Mouse (Mus musculus) testis, adult 2 months (tissue): Measurements from ENCODE around the gene Taf3. TPM values are rescaled to one million over a fixed set of nuclear protein-coding genes. Genes with fewer than 3 reads are reported as not detected.

Experiments
- H3K27ac ChIP-seq: fragments of 200-500 bp; 2 replicates; pipeline ENCODE4 v1.5.1; 2012; ENCODE audit warnings: low read depth, low read length; ENCODE audit not compliant: control insufficient read depth, insufficient read depth
- H3K27me3 ChIP-seq: fragments of 200-500 bp; 2 replicates; pipeline ENCODE4 v1.6.1; 2012; ENCODE audit warnings: mild to moderate bottlenecking, low read length, moderate library complexity; ENCODE audit not compliant: control insufficient read depth, insufficient read depth
- H3K36me3 ChIP-seq: fragments of 200-500 bp; 2 replicates; pipeline ENCODE4 v1.6.1; 2012; ENCODE audit warnings: mild to moderate bottlenecking, low read length; ENCODE audit not compliant: control insufficient read depth, insufficient read depth
- H3K4me1 ChIP-seq: fragments of 200-500 bp; 2 replicates; pipeline ENCODE4 v1.6.1; 2012; ENCODE audit warnings: low read length; ENCODE audit not compliant: control insufficient read depth, insufficient read depth
- H3K4me3 ChIP-seq: fragments of 200-500 bp; 2 replicates; pipeline ENCODE4 v1.5.1; 2012; ENCODE audit warnings: low read depth, mild to moderate bottlenecking, low read length, moderate library complexity, mixed read lengths; ENCODE audit not compliant: control insufficient read depth
- CTCF ChIP-seq: fragments of 200-500 bp; IDR thresholded peaks from 2 replicates; pipeline ENCODE4 v1.5.1; 2012; ENCODE audit warnings: low read depth, mild to moderate bottlenecking, inconsistent platforms, low read length, moderate library complexity; ENCODE audit not compliant: control insufficient read depth, insufficient read depth, insufficient replicate concordance
- POLR2A ChIP-seq: fragments of 200-500 bp; IDR thresholded peaks from 2 replicates; pipeline ENCODE4 v1.6.1; 2012; ENCODE audit warnings: low read depth, mild to moderate bottlenecking, inconsistent platforms, low read length, moderate library complexity; ENCODE audit not compliant: control insufficient read depth
- polyA plus RNA-seq: library from polyadenylated mRNA; depleted of rRNA; stranded (reverse); fragments of >200 nt; gene quantifications from 2 replicates; pipeline ENCODE4 v1.2.3, GENCODE M21; 2012

Gene Taf3
- polyA plus RNA-seq, 1 experiment = 9.1 TPM

DNA sequence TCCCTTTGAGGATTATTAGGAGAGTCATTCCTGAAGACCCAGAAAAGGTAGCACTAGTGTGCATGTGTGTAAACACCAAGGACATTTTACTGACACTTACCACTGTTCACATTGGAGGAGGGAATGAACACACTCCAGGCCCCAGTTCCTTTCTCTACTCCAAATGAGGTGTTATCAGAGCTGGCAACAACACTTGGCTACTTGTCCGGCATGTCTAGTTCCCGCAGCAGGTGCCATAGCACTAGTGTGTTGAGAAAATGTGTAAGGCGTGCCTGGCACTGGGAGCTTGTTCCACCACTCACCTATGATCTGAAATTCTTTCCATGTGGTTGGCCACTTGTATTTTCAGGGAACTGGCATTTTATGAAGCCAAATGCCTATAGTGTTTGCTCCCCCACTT, 77.8 kb downstream of the Taf3 start:
- TF ChIP-seq CTCF (no peak), POLR2A (no peak)
- no peaks in the 10 kb centered on the region for H3K27me3 ChIP-seq
- no peaks in the 10 kb centered on the region for H3K4me1 ChIP-seq
- H3K4me3 ChIP-seq = no peak overlapping the region
- no peak overlapping the region for H3K27ac ChIP-seq
- H3K36me3 ChIP-seq = no peaks in the 10 kb centered on the region

- no peak overlapping the region for H3K27ac ChIP-seq
- H3K4me1 ChIP-seq = no peaks in the 10 kb centered on the region
- no peaks in the 10 kb centered on the region for H3K36me3 ChIP-seq
- no peak overlapping the region for H3K4me3 ChIP-seq
- TF ChIP-seq CTCF (no peak), POLR2A (no peak)
- H3K27me3 ChIP-seq = no peaks in the 10 kb centered on the region
Observed at GRCm38 (mm10) chr2:9970178-9970577, 78.2 kb downstream of the Taf3 start.

DNA sequence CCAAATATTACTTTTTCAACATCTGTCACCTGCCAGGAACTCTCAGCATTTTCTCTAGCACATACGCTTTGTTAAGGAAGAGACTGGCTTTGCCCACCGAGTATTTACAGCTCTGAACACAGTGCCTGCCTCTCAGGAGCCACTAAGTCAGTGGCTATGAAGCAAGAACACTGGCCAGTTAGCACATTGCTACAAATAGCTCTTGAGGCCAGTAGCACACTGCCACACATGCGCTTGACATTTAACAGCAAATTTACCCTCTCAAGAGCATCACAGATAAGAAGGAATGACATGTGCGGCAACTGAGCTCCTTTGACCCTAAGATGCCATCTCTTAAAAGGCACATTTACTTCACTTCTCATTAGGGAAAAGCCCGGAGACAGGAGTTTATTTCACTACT, 78.7 kb downstream of the Taf3 start:
- H3K4me1 ChIP-seq = no peaks in the 10 kb centered on the region
- TF ChIP-seq CTCF (no peak), POLR2A (no peak)

GRCm38 (mm10) chr2:9966634-9967033, 81.8 kb downstream of the Taf3 start:
- Histone ChIP-seq H3K4me3 (no peak overlapping the region), H3K4me1 (no peaks in the 10 kb centered on the region), H3K36me3 (no peaks in the 10 kb centered on the region), H3K27ac (no peak overlapping the region), H3K27me3 (no peaks in the 10 kb centered on the region)
- TF ChIP-seq POLR2A = no peak
- TF ChIP-seq CTCF = no peak

More for the DNA sequence above, 78.7 kb downstream of the Taf3 start:
- Histone ChIP-seq H3K27me3 (no peaks in the 10 kb centered on the region), H3K27ac (no peak overlapping the region), H3K4me3 (no peak overlapping the region), H3K36me3 (no peaks in the 10 kb centered on the region)

DNA sequence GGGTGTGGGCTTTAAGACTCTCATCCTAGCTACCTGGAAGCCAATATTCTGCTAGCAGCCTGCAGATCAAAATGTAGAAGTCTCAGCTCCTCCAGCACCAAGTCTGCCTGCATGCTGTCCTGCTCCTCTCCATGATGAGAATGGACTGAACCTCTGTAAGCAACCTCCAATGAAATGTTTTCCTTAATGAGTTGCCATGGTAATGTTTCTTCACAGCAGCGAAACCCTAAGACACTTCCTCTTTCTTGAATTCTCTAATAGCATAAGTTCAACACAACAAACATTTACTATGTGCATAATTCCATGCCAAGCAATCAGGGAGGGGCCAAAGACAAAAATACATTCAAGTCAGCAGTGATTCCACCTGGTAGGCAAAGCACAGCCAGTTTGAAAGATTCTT, 82.8 kb downstream of the Taf3 start:
- TF ChIP-seq CTCF = no peak
- no peak for TF ChIP-seq POLR2A
- Histone ChIP-seq H3K4me1 (no peaks in the 10 kb centered on the region), H3K27me3 (no peaks in the 10 kb centered on the region), H3K36me3 (no peaks in the 10 kb centered on the region), H3K27ac (no peak overlapping the region), H3K4me3 (no peak overlapping the region)

GRCm38 (mm10) chr2:9962871-9963270, 85.5 kb downstream of the Taf3 start:
- Histone ChIP-seq H3K4me1 (no peaks in the 10 kb centered on the region), H3K36me3 (no peaks in the 10 kb centered on the region), H3K4me3 (no peak overlapping the region), H3K27ac (no peak overlapping the region), H3K27me3 (no peaks in the 10 kb centered on the region)
- TF ChIP-seq CTCF (no peak), POLR2A (no peak)

DNA sequence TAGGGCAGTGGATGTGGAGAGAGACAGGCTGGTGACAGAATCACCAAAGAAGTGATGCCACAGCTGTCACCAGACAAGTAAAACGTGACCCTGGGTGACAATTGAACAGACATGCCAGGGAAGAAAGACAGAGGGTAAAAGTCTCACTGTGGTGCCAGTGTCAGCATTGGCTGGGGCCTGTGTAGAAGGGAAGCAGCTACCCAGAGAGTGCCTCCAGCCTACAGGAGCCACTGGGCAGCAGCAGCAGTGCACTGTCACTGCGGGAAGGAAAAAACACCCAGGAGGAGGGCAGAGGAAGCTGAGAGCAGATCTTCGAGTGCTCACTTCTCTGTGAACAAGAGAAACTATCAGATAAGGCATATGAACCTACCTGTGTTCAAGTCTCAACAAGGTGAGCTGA, 86.7 kb downstream of the Taf3 start:
- Histone ChIP-seq H3K4me3 (no peak overlapping the region), H3K36me3 (no peaks in the 10 kb centered on the region), H3K27me3 (no peaks in the 10 kb centered on the region), H3K27ac (no peak overlapping the region), H3K4me1 (no peaks in the 10 kb centered on the region)
- TF ChIP-seq POLR2A (no peak), CTCF (no peak)

DNA sequence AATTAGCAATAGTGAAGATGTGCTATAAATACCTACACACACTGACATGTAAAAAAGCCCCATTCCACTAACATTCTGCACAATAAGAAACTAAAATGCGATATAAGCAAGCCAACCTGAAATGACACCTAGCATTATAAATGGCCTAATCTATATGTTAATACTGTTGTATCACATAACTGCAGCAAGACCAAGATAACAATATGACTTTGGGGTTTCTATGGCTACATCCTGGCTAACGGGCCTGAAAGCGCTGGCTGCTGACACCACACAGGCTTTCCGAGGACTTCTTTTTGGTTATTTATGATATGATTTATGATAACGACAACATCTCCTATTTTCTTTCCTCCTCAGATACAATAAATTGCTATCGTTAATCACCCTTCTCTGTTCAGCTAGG, 90.4 kb downstream of the Taf3 start:
- Histone ChIP-seq H3K4me1 (no peaks in the 10 kb centered on the region), H3K27me3 (no peaks in the 10 kb centered on the region), H3K4me3 (no peak overlapping the region), H3K27ac (no peak overlapping the region), H3K36me3 (no peaks in the 10 kb centered on the region)
- no peak for TF ChIP-seq POLR2A
- no peak for TF ChIP-seq CTCF
